Comparison of ENCODE assay signal across 16 mouse cellular contexts in genomic region chr10:61991481-61992424, GRCm38 (mm10). TPM values are rescaled to one million over a fixed set of nuclear protein-coding genes. Genes with fewer than 3 reads are reported as not detected.
DNase-seq lines count a peak whose midpoint lies in the region; ATAC-seq and TF ChIP-seq lines count a peak whose summit lies in the region.
"Had no signal": no experiment of that assay in that cellular context is flagged by ENCODE, and none has a peak within 500 bp of the region (broad histone marks: within the 10 kb centered on the region; RNA-seq: fewer than 3 reads in every experiment).

No protein-coding gene starts in this region.

- WGBS in intestine, postnatal 0 days = 26% methylated on average over 11 of the region's 11 CpGs
- 25% methylated on average over 11 of the region's 11 CpGs for WGBS in intestine, embryonic 15.5 days
- 27% methylated on average over 11 of the region's 11 CpGs for WGBS in midbrain, embryonic 13.5 days
- WGBS in midbrain, embryonic 15.5 days = 24% methylated on average over 11 of the region's 11 CpGs
- 21% methylated on average over 11 of the region's 11 CpGs for WGBS in stomach, postnatal 0 days

- no peaks in the 10 kb centered on the region for H3K4me1 ChIP-seq in intestine, postnatal 0 days (replicated peaks; ENCODE audit: control insufficient read depth, insufficient read depth, low read length)
- no peaks in the 10 kb centered on the region for H3K4me1 ChIP-seq in intestine, embryonic 15.5 days (replicated peaks)
- H3K4me1 ChIP-seq in midbrain, embryonic 13.5 days (replicated peaks) = peaks cover 6% of the 10 kb centered on the region
- H3K4me1 ChIP-seq in midbrain, embryonic 15.5 days = no peaks in the 10 kb centered on the region
- no peaks in the 10 kb centered on the region for H3K4me1 ChIP-seq in stomach, postnatal 0 days (replicated peaks; ENCODE audit: control insufficient read depth, insufficient read depth)
- H3K4me1 ChIP-seq: embryonic facial prominence, embryonic 15.5 days; forebrain, embryonic 12.5 days; stomach, embryonic 15.5 days had no signal

- TF ChIP-seq CTCF in intestine, postnatal 0 days (IDR thresholded peaks at IDR 0.05; ENCODE audit: low read depth) = peak; percentile 39; the same call in 1 of the 2 replicates
- TF ChIP-seq CTCF in stomach, postnatal 0 days (IDR thresholded peaks at IDR 0.05; ENCODE audit: low read depth) = peak; percentile 46

- H3K9me3 ChIP-seq in intestine, postnatal 0 days (ENCODE audit: control insufficient read depth) = no peaks in the 10 kb centered on the region
- H3K9me3 ChIP-seq in intestine, embryonic 15.5 days = no peaks in the 10 kb centered on the region
- H3K9me3 ChIP-seq in midbrain, embryonic 13.5 days = no peaks in the 10 kb centered on the region
- no peaks in the 10 kb centered on the region for H3K9me3 ChIP-seq in midbrain, embryonic 15.5 days
- H3K9me3 ChIP-seq in stomach, postnatal 0 days (ENCODE audit: control insufficient read depth, low read length) = no peaks in the 10 kb centered on the region
- H3K9me3 ChIP-seq: embryonic facial prominence, embryonic 15.5 days; forebrain, embryonic 12.5 days; heart, embryonic 12.5 days; limb, embryonic 15.5 days; stomach, embryonic 15.5 days had no signal

- H3K36me3 ChIP-seq in intestine, postnatal 0 days (ENCODE audit: control insufficient read depth, insufficient read depth) = no peaks in the 10 kb centered on the region
- H3K36me3 ChIP-seq in intestine, embryonic 15.5 days = no peaks in the 10 kb centered on the region
- no peaks in the 10 kb centered on the region for H3K36me3 ChIP-seq in midbrain, embryonic 13.5 days
- no peaks in the 10 kb centered on the region for H3K36me3 ChIP-seq in midbrain, embryonic 15.5 days (replicated peaks)
- no peaks in the 10 kb centered on the region for H3K36me3 ChIP-seq in stomach, postnatal 0 days (ENCODE audit: control insufficient read depth, insufficient read depth, low read length)
- H3K36me3 ChIP-seq: embryonic facial prominence, embryonic 15.5 days; forebrain, embryonic 12.5 days; heart, embryonic 12.5 days; limb, embryonic 15.5 days; stomach, embryonic 15.5 days had no signal

- H3K4me2 ChIP-seq in intestine, postnatal 0 days (replicated peaks; ENCODE audit: low read depth) = no peak overlapping the region
- H3K4me2 ChIP-seq in intestine, embryonic 15.5 days (replicated peaks) = no peak overlapping the region
- H3K4me2 ChIP-seq in midbrain, embryonic 13.5 days (replicated peaks) = no peak overlapping the region
- H3K4me2 ChIP-seq in midbrain, embryonic 15.5 days = no peak overlapping the region
- H3K4me2 ChIP-seq in stomach, postnatal 0 days (replicated peaks; ENCODE audit: low read depth) = no peak overlapping the region
- H3K4me2 ChIP-seq: embryonic facial prominence, embryonic 15.5 days; forebrain, embryonic 12.5 days; heart, embryonic 12.5 days; limb, embryonic 15.5 days; stomach, embryonic 15.5 days had no signal

- no peak overlapping the region for H3K4me3 ChIP-seq in intestine, postnatal 0 days (ENCODE audit: low read depth, low read length)
- H3K4me3 ChIP-seq in intestine, embryonic 15.5 days (replicated peaks) = no peak overlapping the region
- no peak overlapping the region for H3K4me3 ChIP-seq in midbrain, embryonic 13.5 days (replicated peaks)
- H3K4me3 ChIP-seq in midbrain, embryonic 15.5 days = no peak overlapping the region
- H3K4me3 ChIP-seq in stomach, postnatal 0 days (ENCODE audit: low read depth, low read length) = no peak overlapping the region
- H3K4me3 ChIP-seq: embryonic facial prominence, embryonic 15.5 days; forebrain, embryonic 12.5 days; heart, embryonic 12.5 days; limb, embryonic 15.5 days; stomach, embryonic 15.5 days had no signal

- TF ChIP-seq EP300 in stomach, postnatal 0 days (optimal IDR thresholded peaks at IDR 0.05) = no peak

- no peak for ATAC-seq in intestine, postnatal 0 days
- ATAC-seq in intestine, embryonic 15.5 days = no peak
- ATAC-seq in midbrain, embryonic 13.5 days = 0 out of 2 replicates have a peak, but pooled peaks have one; percentile 50
- ATAC-seq in midbrain, embryonic 15.5 days (replicated peaks) = no peak
- no peak for ATAC-seq in stomach, postnatal 0 days (ENCODE audit: low FRiP score, low TSS enrichment)
- ATAC-seq: intestine, embryonic 16.5 days had no signal

- no peak overlapping the region for H3K27ac ChIP-seq in intestine, postnatal 0 days (ENCODE audit: low read depth, low read length)
- no peak overlapping the region for H3K27ac ChIP-seq in intestine, embryonic 15.5 days
- no peak overlapping the region for H3K27ac ChIP-seq in midbrain, embryonic 13.5 days
- no peak overlapping the region for H3K27ac ChIP-seq in midbrain, embryonic 15.5 days
- H3K27ac ChIP-seq in stomach, postnatal 0 days (replicated peaks) = no peak overlapping the region
- H3K27ac ChIP-seq: embryonic facial prominence, embryonic 15.5 days; forebrain, embryonic 12.5 days; limb, embryonic 15.5 days; stomach, embryonic 15.5 days had no signal

- DNase-seq in ZHBTc4 (ENCODE audit: low read depth, low spot score) = peak; percentile 64
- no peak for DNase-seq in stomach, postnatal 0 days (ENCODE audit: low spot score)
- DNase-seq in cerebellum, postnatal 36 days = no peak
- no peak for DNase-seq in layer of hippocampus, adult 9-10 months (ENCODE audit: low spot score)
- DNase-seq: adrenal gland, postnatal 14 days; thymus, postnatal 14 days had no signal

- H3K27me3 ChIP-seq in intestine, postnatal 0 days (replicated peaks; ENCODE audit: control insufficient read depth, insufficient read depth, low read length) = no peaks in the 10 kb centered on the region
- H3K27me3 ChIP-seq in intestine, embryonic 15.5 days (replicated peaks) = no peaks in the 10 kb centered on the region
- H3K27me3 ChIP-seq in midbrain, embryonic 13.5 days = no peaks in the 10 kb centered on the region
- H3K27me3 ChIP-seq in midbrain, embryonic 15.5 days (replicated peaks) = 0 out of 2 replicates have a peak, but pooled peaks cover 3% of the 10 kb centered on the region
- no peaks in the 10 kb centered on the region for H3K27me3 ChIP-seq in stomach, postnatal 0 days (ENCODE audit: control insufficient read depth, insufficient read depth, low read length)
- H3K27me3 ChIP-seq: embryonic facial prominence, embryonic 15.5 days; forebrain, embryonic 12.5 days; heart, embryonic 12.5 days; stomach, embryonic 15.5 days had no signal

- no peak overlapping the region for H3K9ac ChIP-seq in intestine, postnatal 0 days (ENCODE audit: low read depth, low read length)
- H3K9ac ChIP-seq in intestine, embryonic 15.5 days = no peak overlapping the region
- H3K9ac ChIP-seq in midbrain, embryonic 13.5 days (replicated peaks) = no peak overlapping the region
- no peak overlapping the region for H3K9ac ChIP-seq in midbrain, embryonic 15.5 days
- no peak overlapping the region for H3K9ac ChIP-seq in stomach, postnatal 0 days (ENCODE audit: low read length)
- H3K9ac ChIP-seq: embryonic facial prominence, embryonic 15.5 days; forebrain, embryonic 12.5 days; heart, embryonic 12.5 days; limb, embryonic 15.5 days; stomach, embryonic 15.5 days had no signal

RNA-seq across cellular contexts. Expression of gene Col13a1, which starts 12.8 kb away (rescaled TPM):
- polyA plus RNA-seq in intestine, postnatal 0 days (2015; fragmentation: Nextera tagmentation; extraction: Ambion mirVana) = 5.4 and 5.7 TPM in 2 replicates
- 6.9 and 7.1 TPM in 2 replicates for polyA plus RNA-seq in intestine, embryonic 15.5 days (2015; fragmentation: Nextera tagmentation; extraction: Ambion mirVana)
- 1.1 and 1.2 TPM in 2 replicates for polyA plus RNA-seq in midbrain, embryonic 13.5 days (2015; fragmentation: Nextera tagmentation; extraction: Ambion mirVana)
- 1.9 and 2.9 TPM in 2 replicates for polyA plus RNA-seq in midbrain, embryonic 15.5 days (2015; fragmentation: Nextera tagmentation; extraction: Ambion mirVana)
- 2.3 and 3.3 TPM in 2 replicates for polyA plus RNA-seq in stomach, postnatal 0 days (2015; fragmentation: Nextera tagmentation; extraction: Ambion mirVana)
